Mouse (Mus musculus): ENCODE data around the gene Pcare.

Pcare gene

DNA sequence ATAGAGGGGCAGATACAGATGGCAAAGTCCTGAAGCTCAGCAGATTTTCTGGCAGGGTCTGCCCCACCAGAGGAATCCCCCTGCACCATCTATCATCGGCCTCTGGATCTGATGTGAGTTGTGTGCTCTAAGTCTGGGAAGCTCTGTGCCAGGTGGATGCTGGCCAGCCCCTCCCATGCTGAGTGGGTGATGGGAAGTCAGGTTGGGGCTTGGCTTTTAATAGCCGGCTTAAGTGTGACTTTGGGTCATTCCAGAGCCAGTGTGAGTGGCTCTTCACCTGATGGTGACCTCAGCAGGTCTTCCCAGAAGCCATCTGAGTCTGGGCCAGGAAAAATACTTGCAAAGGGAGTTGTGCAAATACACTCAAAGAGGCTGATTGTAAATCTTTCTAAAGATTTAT lies 22.0 kb downstream of the Pcare start:
- DNase-seq (ENCODE audit: extremely low spot score): no peak

- no peak for DNase-seq (ENCODE audit: extremely low spot score)
These were observed 31.7 kb downstream of the Pcare start for GRCm38 (mm10) chr17:71721019-71721418.

DNA sequence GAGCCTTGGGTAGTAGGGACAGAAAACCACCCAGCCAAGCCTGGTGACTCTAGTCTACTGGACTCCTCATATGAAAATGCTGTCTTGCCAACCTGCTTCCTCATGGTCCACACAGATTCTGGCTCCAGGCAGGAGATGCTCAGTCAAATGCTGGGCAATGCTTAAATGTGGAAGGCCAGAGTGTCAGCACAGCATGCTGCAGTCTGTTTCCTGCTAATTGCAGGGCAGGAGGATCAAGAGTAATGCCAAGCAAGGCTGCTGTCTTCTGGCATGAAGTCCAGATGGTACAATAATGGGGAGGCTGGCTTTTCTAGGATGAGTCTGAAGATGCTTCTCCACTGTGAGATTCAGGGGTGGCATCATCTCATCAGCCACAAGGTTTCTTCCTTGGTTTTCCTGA lies 32.3 kb downstream of the Pcare start:
- DNase-seq (ENCODE audit: extremely low spot score): no peak

GRCm38 (mm10) chr17:71717881-71718625 lies 34.6 kb downstream of the Pcare start:
- no peak for DNase-seq (ENCODE audit: extremely low spot score)

DNA sequence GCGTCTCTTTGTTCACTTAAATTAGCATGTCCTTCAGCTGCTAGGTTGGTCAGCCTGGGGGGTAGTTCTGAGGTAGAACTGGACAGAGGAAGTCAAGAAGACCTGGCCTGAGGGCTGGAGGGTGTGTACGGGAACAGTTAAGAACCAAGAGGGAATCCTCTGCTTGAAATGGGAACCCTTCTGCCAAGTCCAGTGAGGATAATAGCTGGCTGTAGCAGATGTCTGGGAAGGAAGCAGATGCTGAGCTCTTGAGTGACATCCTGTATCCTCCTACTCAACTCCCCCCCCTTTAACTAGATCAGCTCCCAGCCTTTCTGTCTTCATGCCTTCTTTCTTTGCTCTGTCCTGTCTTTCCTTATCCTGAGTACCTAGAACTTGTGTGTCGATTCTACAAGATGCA lies 37.7 kb downstream of the Pcare start:
- no peak for DNase-seq (ENCODE audit: extremely low spot score)

GRCm38 (mm10) chr17:71712279-71712678 lies 40.4 kb downstream of the Pcare start:
- DNase-seq (ENCODE audit: extremely low spot score): no peak

DNA sequence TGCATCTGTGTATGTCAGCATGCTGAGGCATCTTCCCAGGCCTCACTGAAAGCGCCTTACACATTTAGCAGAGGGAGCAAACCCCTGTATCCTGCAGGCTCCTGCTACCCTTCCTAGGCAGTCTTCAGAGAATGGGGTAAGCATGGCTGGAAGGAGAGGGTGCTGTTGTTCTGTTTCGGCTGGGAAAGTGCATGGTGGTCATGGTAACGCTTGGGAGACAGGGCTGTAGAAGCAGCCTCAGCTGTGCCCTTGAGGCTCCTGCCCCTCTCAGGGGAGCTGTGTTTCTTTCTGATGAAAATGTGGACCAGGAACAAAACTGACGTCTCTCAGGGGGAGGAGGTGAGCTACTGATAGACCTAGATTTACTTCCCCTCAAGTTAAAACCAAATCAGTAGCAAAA lies 45.0 kb downstream of the Pcare start:
- DNase-seq (ENCODE audit: extremely low spot score): no peak

- no peak for DNase-seq (ENCODE audit: extremely low spot score)
These were observed 46.9 kb downstream of the Pcare start for GRCm38 (mm10) chr17:71705550-71706480.

GRCm38 (mm10) chr17:71705113-71705512 lies 47.6 kb downstream of the Pcare start:
- DNase-seq (ENCODE audit: extremely low spot score): no peak

GRCm38 (mm10) chr17:71698619-71698956 lies 54.1 kb downstream of the Pcare start:
- no peak for DNase-seq (ENCODE audit: extremely low spot score)

DNA sequence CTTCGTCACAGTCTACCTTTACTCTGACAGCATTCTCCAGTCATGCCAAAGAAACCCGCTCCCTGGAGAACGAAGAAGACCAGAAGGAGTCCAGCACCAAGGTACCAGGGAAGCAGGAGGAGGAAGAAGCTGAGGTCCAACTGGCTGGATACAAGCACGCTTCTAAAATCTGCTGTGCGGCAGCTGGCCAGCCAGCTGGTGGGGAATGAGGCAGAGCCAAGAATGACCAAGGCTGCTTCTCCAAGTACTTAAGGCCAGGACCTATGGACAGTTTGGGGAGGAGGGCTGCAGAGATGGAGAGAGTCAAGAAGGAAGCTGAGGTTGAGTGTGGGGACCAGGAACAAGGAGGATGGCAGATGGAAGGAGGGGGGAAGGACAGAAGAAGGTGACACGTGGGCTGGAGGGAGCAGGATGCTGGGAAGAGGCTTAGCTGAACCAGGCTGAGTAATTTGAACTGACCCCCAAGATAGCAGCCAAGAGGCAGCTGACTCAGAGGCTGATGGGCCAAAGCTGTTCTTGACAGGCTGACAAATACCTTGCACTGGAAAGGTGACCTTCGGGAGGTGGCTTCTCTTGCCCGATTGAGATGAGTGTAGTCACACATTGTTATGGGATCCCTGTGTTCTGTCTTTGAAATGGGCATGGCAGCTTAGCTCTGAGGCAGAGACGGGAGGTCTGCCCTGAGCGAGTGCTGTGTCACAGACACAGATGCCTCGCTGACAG lies 54.6 kb downstream of the Pcare start:
- DNase-seq (ENCODE audit: extremely low spot score): no peak

DNA sequence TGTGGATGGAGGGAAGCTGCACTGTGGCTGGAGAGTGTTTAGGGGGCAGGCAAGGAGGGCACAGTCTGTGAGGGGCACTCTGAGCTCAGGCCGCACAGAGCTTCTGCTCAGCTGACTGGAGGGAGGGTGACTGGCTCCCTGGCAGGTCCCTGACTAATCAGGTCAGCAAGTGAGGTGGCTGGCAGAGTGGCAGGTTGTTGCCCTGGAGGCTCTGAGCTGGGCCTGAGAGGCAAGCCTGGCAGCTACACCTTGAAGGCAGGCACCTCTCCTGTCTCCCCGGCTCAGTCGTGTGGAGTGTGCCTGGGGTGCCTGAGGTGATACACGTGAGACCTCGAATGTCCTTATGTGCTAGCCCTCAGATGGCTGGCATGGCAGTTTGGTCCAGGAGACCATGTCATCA lies 56.3 kb downstream of the Pcare start:
- no peak for DNase-seq (ENCODE audit: extremely low spot score)

DNA sequence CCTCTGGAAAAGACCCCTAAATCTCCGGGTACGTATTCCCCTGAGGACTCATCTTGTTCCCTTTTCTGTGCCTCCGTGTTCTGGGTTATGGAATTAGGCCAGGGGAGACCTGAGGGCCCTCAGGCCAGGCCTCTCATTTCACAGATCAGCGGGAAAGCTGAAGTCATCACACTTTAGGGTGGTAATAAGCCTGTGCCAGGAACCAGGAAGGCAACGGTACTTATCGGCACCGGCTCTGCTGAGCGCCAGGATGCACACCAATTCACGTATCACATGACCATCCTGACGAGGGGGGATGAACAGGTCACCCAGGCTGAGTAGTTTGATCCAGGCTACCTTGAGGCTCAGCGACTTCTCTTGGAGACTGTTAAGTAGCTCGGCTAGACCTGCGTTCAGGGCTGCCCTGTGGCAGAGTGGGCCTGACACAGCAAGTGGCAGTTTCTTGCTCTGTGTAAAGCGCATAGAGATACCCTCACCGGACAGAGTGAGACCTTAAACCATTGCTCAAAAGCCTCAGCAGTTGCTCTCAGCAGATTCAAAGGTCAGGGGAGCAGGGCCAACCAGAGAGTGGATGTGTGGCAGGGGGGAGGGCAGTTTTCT lies 56.9 kb downstream of the Pcare start:
- DNase-seq (ENCODE audit: extremely low spot score): no peak

DNA sequence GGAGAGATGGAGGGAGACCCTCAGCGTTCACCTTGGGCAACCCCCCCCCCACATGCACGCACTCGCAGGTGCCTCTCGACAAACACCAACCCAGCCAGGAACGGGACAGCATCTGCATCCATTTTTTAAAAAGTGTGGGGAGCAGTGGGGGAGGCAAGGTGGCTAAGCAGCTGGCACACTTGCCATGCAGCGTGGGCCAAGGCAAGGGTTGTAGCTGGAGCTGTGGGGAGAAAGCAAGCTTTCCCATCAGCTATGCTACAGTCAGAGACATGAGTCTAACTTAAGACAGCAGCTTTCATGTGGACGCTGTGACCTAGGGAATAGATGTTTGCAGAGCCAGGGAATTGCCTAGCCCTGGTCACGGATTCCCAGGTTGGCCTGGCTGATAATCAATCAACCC lies 57.5 kb downstream of the Pcare start:
- DNase-seq (ENCODE audit: extremely low spot score): no peak

- DNase-seq (ENCODE audit: extremely low spot score): peak; percentile 42
These were observed 58.9 kb downstream of the Pcare start for GRCm38 (mm10) chr17:71693780-71694179.
